Mouse (Mus musculus) right cerebral cortex, postnatal 10 days (tissue): ENCODE results near the gene Lag3.
A peak's percentile ranks its signal among the peaks of the same experiment; 100 is the strongest.

ENCODE experiments used
- DNase-seq, 2 experiments: peaks; one replicate each; pipeline ENCODE4 v3.0.0; 2021; ENCODE audit warnings: low spot score in 2 of 2

The Lag3 gene

DNA sequence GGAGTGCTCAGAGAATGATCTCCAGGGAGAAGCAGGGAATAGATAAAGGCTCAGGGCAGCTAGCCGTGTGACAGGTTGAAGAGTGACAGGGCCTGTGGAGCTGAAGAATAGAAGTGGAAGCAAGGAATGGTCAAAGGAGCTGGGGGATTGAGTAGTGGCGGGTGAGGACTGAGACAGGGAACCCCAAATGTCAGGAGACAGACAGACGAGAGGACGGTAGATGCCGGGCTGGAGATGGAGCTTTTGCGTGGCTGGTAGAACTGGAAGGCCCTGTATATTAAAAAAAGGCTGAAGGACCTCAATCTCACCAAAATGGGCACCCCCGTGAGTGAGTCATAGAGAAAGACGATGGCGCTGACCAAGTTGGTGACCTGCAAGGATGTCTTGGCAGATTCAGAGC lies 51.0 kb downstream of the Lag3 start:
- peak in 1 of 2 experiments; percentile 54 for DNase-seq

DNA sequence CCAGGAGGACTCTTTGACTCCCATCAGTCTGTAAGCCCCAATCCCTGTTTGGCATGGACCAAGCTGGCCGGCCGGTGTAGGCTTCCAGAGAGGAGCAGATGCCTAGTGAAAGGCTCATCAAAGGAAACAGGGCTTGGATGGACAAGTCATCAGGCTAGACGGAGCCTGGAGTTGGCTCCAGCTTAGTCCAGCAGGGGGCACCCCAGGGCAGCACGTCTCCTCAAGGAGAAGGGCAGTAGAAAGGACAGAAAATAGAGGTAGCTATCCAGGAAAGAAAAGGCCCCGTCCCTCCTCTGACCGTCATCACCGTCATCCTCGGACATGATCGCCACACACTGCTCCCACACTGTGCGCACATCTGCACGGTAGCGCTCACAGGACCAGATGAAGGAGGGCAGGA lies 51.8 kb downstream of the Lag3 start:
- DNase-seq, result peak; percentile 88 to 91

DNA sequence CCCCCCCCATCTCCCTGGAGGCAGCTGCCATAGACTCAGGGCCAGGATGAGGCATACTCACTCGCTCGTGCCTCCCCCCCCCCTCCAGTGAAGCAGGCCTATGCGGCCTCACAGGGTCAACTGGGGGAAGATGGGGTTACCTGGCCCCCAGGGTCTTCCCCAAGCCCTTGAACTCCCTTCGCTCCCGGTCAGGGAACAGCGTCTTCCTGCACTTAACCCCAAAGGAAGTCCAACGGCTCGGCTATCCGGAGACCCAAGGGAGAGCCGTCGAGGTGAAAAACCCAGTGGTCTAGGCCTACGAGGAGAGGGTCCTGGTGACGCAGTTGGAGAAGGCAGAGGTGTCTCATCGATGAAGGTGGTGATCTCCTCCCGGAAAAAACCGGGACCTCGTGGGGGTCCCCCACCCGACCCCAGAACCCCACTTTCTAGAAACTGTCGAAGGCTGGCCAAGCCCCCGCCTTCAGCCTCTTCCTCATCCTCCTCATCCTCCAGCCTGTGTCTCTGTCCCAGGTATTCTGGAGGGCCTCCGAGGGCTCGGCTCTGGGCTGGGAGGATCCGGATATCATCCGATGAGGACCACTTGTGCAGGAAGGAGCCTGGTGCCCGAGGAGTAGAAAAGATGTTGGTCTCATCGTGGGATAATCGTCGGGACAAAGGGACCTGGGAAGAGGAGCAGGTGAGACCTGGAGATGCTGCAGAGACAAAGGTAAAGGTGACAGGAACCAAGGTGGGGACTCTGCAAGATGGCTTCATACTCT lies 52.8 kb downstream of the Lag3 start:
- peak; percentile 25 to 53 for DNase-seq

DNA sequence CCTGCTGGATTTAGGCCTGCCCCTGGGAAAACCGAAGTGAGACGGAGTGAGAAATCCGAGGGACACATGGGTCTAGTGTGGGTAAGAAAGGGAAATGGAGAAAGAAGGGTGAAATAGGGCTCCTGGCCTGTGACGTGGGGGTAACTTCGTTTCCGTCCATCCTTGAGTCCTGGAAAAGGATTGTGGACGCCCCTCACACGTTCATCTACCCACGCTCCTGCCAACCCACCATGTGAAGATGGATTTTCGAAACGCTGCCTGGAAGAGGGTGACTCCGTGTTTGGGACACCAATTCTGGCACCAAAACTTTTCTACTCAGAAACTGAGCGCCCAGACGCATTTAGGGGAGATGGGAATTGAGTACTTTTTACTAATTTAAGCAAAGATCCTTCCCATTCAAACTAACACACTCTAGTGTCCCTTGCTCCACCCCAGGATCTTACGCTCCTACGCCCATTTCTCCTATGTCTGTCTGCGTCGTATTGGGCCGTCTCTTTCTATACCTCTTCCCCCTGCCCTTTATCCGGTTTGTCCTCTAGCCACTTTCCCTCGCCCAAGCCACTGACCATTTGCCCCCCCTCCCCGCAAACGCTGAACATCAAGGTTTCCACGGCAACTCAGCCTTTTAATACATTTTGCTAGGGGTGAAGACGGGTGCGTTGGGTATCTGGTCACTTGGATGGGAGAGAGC lies 53.5 kb downstream of the Lag3 start:
- peak; percentile 38 to 40 for DNase-seq

DNA sequence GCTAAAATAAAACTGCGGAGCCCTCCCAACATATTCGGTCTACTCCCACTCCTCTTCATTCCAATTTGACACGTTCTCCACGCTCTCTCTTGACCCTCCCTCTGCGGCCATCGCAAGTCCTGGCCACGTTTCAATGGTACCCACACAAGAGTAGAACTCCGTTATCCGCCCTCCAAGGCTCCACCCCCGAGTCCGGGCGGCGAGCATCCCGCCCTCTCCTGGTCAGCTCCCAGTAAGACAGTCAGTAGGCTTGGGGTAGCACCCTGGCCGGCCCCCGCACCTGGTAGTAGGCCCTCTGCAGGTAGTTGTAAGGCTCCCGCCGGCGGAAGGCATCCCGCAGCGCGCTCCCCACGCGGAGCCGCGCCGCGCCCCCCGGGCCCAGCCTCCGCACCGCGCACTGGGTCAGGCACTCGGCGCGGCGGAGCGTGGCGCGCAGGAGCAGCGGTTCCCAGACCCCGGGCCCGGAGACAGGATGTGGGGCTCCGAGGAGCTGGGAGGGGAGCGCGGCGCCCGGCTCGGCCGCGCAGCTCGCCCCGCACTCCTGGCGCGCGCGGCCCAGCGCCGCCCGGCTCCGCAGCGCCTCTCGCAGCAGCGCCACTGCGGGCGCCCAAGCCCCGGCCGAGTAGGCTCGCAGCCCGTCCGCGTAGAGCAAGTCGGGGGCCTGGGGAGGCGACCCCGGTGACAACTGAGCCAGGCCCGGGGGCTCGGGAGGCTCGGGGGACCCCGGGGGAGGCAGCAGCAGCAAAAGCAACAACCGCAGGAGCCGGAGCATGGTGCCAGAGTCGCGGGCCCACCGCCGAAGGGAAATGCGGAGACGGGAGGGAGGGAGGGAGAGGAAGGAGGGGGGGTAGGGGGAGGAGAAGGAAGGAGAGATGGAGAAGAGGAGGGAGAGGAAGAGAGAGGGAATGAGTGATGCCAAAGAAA lies 54.3 kb downstream of the Lag3 start, which contains the start of gene P3h3:
Gene P3h3, minus strand, starts transcription at position 837 of the 924 bp plus-strand sequence.
- DNase-seq, result peak; percentile 92 to 93

DNA sequence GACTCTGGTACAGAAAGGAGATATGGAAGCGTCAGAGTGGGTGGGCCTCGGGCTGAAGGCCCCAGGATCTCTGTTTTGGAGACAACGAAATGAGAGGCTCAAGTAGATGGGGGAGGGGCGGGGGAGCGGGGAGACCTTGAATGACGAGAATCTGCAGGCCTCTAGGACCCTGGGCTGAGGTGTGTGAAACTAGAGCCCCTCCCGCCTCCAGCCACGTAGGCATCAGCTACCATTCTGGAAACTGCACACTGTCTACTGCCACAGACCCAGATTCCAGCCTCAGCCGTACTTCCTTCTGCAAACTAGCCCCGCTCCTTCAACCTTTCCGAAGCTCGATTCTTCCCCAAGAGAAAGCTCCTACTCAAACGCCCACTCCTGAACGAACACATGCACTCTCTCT lies 55.2 kb downstream of the Lag3 start:
- DNase-seq, result peak; percentile 78 to 88

DNA sequence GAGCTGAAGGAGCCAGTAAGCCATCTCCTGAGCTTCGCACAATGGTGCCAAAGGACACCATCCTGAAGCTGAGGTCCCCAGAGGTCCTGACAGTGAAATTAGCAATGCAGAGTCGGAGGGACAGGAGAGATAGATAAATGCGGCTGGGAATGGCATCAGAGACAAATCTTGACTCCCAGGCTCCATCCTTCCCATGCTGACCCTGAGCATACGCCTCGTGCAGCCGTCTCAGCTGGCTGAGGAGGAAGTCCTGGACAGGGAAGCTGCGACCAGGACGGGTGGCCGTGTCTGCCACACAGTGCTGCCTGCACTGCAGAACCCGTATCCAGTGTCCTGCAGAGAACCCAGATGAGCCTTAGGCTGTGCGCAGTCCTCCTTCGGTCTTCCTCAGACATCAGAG lies 56.9 kb downstream of the Lag3 start:
- DNase-seq, result peak in 1 of 2 experiments; percentile 35
